Mouse (Mus musculus) 3T3-L1 (cell line): ENCODE data around the gene Scamp2.
A peak's percentile ranks its signal among the peaks of the same experiment; 100 is the strongest.

ENCODE experiments used
- DNase-seq: peaks from one replicate; pipeline ENCODE4 v3.0.0-alpha.2; 2015; ENCODE audit warnings: low read depth, low spot score

Gene Scamp2

GRCm38 (mm10) chr9:57594174-57594509, 33.4 kb downstream of the Scamp2 start:
- no peak for DNase-seq

- DNase-seq: no peak
These were observed 36.5 kb downstream of the Scamp2 start for GRCm38 (mm10) chr9:57597265-57597664.

- DNase-seq: no peak
These were observed 37.2 kb downstream of the Scamp2 start for GRCm38 (mm10) chr9:57597929-57598382.

GRCm38 (mm10) chr9:57598851-57599563, 38.3 kb downstream of the Scamp2 start:
- DNase-seq: no peak

GRCm38 (mm10) chr9:57600620-57601352, 40.0 kb downstream of the Scamp2 start:
- peak; percentile 59 for DNase-seq

GRCm38 (mm10) chr9:57601353-57601706, 40.6 kb downstream of the Scamp2 start:
- peak; percentile 86 for DNase-seq

- DNase-seq: no peak
These were observed 41.4 kb downstream of the Scamp2 start for GRCm38 (mm10) chr9:57602098-57602497.

- DNase-seq: no peak
These were observed 44.1 kb downstream of the Scamp2 start for GRCm38 (mm10) chr9:57604875-57605274.

- no peak for DNase-seq
These were observed 44.8 kb downstream of the Scamp2 start for GRCm38 (mm10) chr9:57605503-57605902.

- DNase-seq: no peak
These were observed 45.6 kb downstream of the Scamp2 start, which contains the start of gene Cplx3 for GRCm38 (mm10) chr9:57606139-57606851. Cplx3 (minus strand) TSS chr9:57606281.

GRCm38 (mm10) chr9:57609803-57610202, 49.1 kb downstream of the Scamp2 start:
- peak; percentile 54 for DNase-seq

- peak; percentile 51 for DNase-seq
These were observed 49.6 kb downstream of the Scamp2 start for GRCm38 (mm10) chr9:57610359-57610826.

GRCm38 (mm10) chr9:57612587-57612986, 51.8 kb downstream of the Scamp2 start:
- peak; percentile 50 for DNase-seq

GRCm38 (mm10) chr9:57613975-57614374, 53.2 kb downstream of the Scamp2 start:
- DNase-seq: no peak

- DNase-seq: peak; percentile 45
These were observed 54.0 kb downstream of the Scamp2 start for GRCm38 (mm10) chr9:57614786-57615185.

- DNase-seq: no peak
These were observed 56.9 kb downstream of the Scamp2 start for GRCm38 (mm10) chr9:57617556-57618169.

GRCm38 (mm10) chr9:57618854-57619253, 58.1 kb downstream of the Scamp2 start:
- peak; percentile 78 for DNase-seq

GRCm38 (mm10) chr9:57620674-57621073, 59.9 kb downstream of the Scamp2 start, which contains the start of gene Lman1l:
Lman1l (minus strand) TSS chr9:57620774.
- no peak for DNase-seq

- DNase-seq: no peak
These were observed 63.6 kb downstream of the Scamp2 start for GRCm38 (mm10) chr9:57624295-57624694.

GRCm38 (mm10) chr9:57625674-57626500, 65.1 kb downstream of the Scamp2 start:
- DNase-seq: peak; percentile 82

GRCm38 (mm10) chr9:57627191-57627590, 66.4 kb downstream of the Scamp2 start:
- DNase-seq: no peak
